Mouse (Mus musculus): Measurements from ENCODE around the gene Tbr1.
A peak's percentile ranks its signal among the peaks of the same experiment; 100 is the strongest.

- TF ChIP-seq CTCF (IDR thresholded peaks at IDR 0.05; ENCODE audit: low read depth): peak; percentile 69
- TF ChIP-seq EP300 (optimal IDR thresholded peaks at IDR 0.05): no peak
These were observed 12.1 kb downstream of the Tbr1 start for GRCm38 (mm10) chr2:61814548-61815473.

All from stomach, postnatal 0 days (tissue).